Mouse (Mus musculus): ENCODE data around the gene Aasdhppt.

Gene Aasdhppt

GRCm38 (mm10) chr9:4309351-4310085 is at the start of gene Aasdhppt, which contains the start of gene Kbtbd3:
TSS of gene Aasdhppt (minus strand) at chr9:4309471.
TSS of gene Kbtbd3 (plus strand) at chr9:4309833.
- peak; percentile 99 for DNase-seq

GRCm38 (mm10) chr9:4353163-4353562 is 43.9 kb upstream of the Aasdhppt start:
- DNase-seq, result no peak

- DNase-seq, result no peak
Observed at GRCm38 (mm10) chr9:4318939-4319721, 9.9 kb upstream of the Aasdhppt start.

GRCm38 (mm10) chr9:4315746-4316145 is 6.5 kb upstream of the Aasdhppt start:
- DNase-seq, result no peak

GRCm38 (mm10) chr9:4313946-4314345 is 4.7 kb upstream of the Aasdhppt start:
- no peak for DNase-seq

GRCm38 (mm10) chr9:4311162-4311561 is 1.9 kb upstream of the Aasdhppt start:
- DNase-seq, result no peak

GRCm38 (mm10) chr9:4310706-4311105 is 1.4 kb upstream of the Aasdhppt start:
- no peak for DNase-seq

- DNase-seq, result no peak
Observed at GRCm38 (mm10) chr9:4308628-4309350, 482 bp downstream of the Aasdhppt start.

GRCm38 (mm10) chr9:4304867-4305266 is 4.4 kb downstream of the Aasdhppt start:
- DNase-seq, result no peak

GRCm38 (mm10) chr9:4300466-4300865 is 8.8 kb downstream of the Aasdhppt start:
- DNase-seq, result no peak

- no peak for DNase-seq
Observed at GRCm38 (mm10) chr9:4283850-4284249, 25.4 kb downstream of the Aasdhppt start.

GRCm38 (mm10) chr9:4266881-4267280 is 42.4 kb downstream of the Aasdhppt start:
- DNase-seq, result no peak

- no peak for DNase-seq
Observed at GRCm38 (mm10) chr9:4260746-4261090, 48.6 kb downstream of the Aasdhppt start.

GRCm38 (mm10) chr9:4259841-4260745 is 49.2 kb downstream of the Aasdhppt start:
- DNase-seq, result no peak

- DNase-seq, result no peak
Observed at GRCm38 (mm10) chr9:4259074-4259473, 50.2 kb downstream of the Aasdhppt start.

All from layer of hippocampus, adult 9-11 months (tissue).